Mouse (Mus musculus) adrenal gland, adult 2 months (tissue): ENCODE results near the gene Lgals3. TPM values are rescaled to one million over a fixed set of nuclear protein-coding genes. Genes with fewer than 3 reads are reported as not detected.
"Not testable (repeated sequence)": the region's sequence is repeated elsewhere in the genome, so short reads cannot be mapped to it uniquely, and the experiment has no call there.

Experiments used
- DNase-seq: peaks from one replicate; pipeline ENCODE4 v3.0.0; 2021
- long read RNA-seq: library from polyadenylated mRNA; stranded (forward); transcript quantifications from one replicate; pipeline ENCODE4 v2.0.0, GENCODE M21; 2021
- polyA plus RNA-seq: library from polyadenylated mRNA; depleted of rRNA; stranded (reverse); fragments of >200 nt; gene quantifications from 2 replicates; pipeline ENCODE4 v1.2.3, GENCODE M21; 2012; rRNA removed
- total RNA-seq, 2 experiments: library from RNA; stranded (reverse); gene quantifications; 2 replicates each; pipeline ENCODE4 v1.2.3; 2021

The Lgals3 gene
- total RNA-seq (10 to 100 TPM; 13.1 to 19.2 TPM), polyA plus RNA-seq (57.6 and 60.8 TPM in 2 replicates)
- long read RNA-seq, transcript Lgals3-204 (6 exons, 1,298 nt), result major isoform, 11 of 24 reads
- long read RNA-seq, transcript Lgals3-201 (6 exons, 1,419 nt), result minor isoform, 9 of 24 reads
- long read RNA-seq, partial matches to known transcripts, result 1 of 24 reads
- long read RNA-seq, other reads (novel, unspliced or antisense), result 3 of 24 reads

- peak; percentile 32 for DNase-seq
Measured at GRCm38 (mm10) chr14:47367461-47367860, at the start of gene Lgals3. Lgals3 (plus strand) TSS chr14:47367751.

GRCm38 (mm10) chr14:47319362-47319761, 48.2 kb upstream of the Lgals3 start:
- no peak for DNase-seq

GRCm38 (mm10) chr14:47321581-47321980, 46.0 kb upstream of the Lgals3 start:
- DNase-seq, result not testable (repeated sequence)

DNA sequence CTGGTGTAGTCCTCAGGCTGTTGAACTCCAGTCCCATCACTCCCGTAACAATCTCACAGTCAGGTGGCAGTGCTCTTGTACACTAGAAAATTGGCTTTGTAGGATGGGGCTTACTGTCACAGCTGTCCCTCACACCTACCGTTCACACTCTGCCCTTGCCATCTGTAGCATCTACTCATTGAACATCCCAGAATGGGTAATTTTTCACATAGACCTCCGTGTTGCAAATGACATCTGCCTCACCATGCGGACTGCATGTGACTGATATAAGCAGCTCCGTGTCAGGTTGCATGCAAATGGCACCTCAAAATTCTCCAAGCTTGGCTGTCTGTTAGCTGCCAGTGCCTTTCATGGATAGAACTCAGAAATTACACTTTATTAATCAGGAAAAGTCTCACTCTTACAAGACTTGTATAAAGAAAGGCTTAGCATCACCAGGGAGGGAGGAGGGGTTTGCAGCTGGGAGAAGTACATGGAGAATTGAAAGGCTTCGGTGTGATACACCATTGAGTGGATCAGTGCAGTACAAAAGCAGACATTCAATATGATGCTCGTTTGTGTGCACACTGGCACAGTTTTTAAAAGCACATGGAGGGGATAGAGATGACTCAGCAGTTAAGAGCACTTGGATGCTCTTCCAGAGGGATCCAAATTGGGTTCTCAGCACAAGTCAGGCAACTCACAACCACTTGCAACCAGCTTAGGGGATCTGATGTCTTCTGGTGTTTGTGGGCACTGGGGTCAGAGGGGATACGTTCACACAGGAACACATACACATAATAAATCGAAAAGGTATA, 41.4 kb upstream of the Lgals3 start:
- DNase-seq, result no peak

DNA sequence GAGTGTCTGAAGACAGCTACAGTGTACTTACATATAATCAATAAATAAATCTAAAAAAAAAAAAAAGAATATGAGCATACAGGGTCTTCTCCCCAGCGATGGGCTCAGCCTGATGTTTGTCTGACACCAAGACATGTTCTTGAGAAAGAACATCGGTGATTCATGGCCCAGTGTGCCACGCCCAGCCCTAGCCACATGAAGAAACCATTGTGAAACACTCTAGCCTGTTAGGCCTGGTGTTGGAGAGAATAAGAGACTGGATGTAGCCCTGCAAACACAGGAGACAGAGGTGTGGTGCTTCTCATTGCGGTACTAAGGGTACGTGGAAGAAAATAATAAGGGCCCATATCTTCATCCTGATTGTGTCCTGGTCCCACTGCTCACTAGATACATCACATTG, 40.2 kb upstream of the Lgals3 start:
- DNase-seq, result peak; percentile 34

DNA sequence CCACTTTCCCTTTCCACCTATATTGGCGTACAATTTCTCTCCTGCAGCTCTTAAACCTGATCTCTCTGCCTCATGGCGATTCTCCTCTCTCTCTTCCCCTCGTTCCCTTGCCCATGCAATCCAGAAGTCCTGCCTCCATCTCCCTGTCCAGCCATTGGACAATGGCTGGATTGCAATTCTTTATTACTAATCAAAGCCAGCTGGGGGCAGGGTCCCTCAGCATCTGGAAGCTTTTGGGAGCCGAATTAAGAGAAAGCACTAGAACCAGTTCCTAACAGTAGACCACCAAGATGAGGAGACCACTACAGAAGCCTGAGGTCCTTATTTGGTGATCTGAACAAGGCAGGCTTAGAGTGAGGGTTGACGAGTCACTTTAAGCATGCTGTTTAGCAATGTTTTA, 35.6 kb upstream of the Lgals3 start:
- no peak for DNase-seq

DNA sequence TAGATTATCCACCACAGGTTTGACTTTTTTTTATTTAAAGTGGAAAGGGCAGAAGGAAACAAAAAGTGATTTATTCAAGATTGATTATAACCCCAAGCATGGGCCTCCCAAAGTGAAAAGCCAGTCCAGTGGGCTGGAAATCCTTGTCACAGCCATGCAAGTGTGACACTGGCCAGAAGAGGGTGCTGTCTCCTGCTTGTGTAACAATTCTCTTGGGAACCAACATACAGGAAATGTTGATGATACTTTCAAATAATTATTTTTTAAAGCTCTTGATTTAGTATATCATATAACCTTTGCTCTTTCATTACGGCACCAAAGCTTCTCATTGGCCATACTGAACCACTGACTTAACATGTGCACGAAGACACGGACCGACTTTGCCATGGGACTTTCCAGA, 32.7 kb upstream of the Lgals3 start:
- peak; percentile 55 for DNase-seq

DNA sequence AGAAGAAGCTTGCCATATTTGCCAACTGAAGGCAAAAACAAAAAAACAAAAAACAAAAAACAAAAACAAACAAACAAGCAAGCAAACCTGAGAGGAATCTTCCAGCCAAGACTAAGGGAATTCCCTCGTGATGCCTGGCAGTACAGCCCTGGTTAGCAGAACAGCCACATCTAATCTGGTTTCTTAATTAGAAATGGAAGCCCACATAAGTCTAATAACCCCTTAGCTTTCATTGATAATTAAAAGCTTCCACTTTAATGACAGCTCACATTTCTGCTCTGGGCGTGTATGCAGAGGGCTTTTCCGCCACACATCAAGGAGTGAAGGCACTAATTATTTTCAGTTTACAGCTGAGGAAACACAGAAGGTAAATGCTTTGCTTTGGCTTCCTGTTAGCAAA, 32.3 kb upstream of the Lgals3 start:
- no peak for DNase-seq

DNA sequence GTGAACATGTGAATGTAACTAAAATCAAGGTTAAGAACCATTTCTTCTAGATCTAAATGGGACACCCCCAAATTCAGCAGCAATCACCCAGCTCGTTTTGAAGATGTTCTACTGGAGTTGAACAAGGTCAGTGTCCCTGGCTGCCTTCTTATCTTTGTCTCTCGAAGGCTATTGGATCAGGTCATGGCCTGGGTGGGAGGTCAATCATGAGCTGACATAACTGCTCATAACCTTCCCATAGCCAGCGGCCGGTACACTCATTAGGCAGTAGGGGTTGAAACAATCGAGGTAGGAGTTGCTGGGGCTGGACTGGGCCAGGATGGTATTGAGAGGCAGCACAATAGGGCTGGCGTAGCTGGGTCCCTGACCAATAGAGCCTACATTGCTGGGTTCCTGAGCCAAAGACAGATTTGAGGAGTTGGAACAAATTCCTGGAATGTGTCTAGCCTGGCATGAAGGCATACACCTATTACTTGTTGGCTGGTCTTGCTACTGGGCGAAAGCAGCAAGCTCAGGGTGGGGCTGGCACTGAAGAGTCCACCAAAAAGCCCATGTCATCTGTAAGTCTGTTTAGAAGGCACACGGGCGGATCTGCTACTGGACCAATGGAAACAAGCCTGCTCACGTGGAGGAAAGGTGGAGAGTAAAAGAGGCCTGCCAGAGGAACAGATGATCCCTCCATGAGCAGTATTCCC, 27.2 kb upstream of the Lgals3 start:
- DNase-seq, result peak; percentile 40

DNA sequence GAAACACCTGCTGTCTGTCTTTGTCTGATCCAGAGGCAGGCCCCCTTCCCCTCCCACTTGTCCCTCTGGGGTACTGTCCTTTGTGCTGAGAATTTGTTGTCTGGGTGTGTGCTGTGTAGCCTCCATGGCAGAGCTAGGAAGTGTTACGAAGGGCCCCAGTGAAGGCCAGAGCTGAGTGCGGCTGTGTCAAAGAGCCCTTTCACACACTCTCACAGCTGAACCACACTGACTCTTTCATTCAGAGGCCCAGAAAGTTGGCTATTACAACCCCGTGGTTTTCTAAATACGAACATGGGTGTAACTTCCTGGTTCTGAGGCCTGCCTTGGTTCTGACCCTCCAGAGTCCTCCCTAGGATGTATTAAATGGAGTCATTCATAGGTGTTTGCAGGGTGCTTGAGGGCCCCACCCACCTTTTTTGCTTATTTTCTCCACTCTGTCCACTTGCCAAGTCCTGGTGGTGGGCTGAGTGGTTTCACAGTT, 25.7 kb upstream of the Lgals3 start:
- no peak for DNase-seq

DNA sequence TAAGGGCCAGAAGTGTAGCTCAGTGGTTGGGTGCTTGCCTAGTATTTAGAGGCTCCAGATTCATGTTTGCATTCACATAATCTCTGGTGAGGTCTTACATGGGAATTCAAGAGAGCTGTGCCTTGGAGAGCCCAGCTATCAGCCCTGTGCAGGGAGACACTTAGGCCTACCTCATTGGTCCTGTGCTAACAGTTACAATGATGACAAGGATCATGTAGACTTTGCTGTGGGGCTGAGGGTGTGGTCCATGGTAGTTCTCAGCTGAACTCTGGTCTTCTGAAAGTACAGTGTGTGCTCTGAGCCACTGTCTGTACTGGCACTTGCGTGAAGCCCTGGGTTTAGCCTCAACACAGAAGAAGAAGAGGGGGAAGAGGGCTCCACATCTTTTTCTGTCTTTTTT, 20.8 kb upstream of the Lgals3 start:
- no peak for DNase-seq

DNA sequence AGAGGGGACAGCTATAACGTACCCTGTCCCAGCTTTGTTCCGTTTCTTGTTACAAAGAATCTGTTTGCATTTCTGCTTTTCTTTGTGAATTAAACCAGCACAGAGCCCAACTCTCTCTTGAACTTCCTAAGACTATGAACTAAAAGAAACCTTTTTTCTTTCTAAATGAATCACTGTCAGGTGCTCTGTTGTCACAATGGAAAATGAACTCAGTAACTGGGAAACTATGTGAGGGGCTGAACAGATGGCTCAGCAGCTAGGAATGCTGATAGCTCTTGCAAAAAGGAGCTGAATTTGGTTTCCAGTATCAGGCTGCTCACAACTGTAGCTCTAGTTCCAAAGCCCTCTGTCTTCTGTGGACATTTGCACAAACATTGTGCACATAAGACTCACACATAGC, 16.6 kb upstream of the Lgals3 start:
- DNase-seq, result no peak

- DNase-seq, result no peak
Measured at GRCm38 (mm10) chr14:47352272-47352671, 15.3 kb upstream of the Lgals3 start.

- DNase-seq, result no peak
Measured at GRCm38 (mm10) chr14:47353240-47353639, 14.3 kb upstream of the Lgals3 start.

- DNase-seq, result peak; percentile 78
Measured at GRCm38 (mm10) chr14:47354111-47354577, 13.4 kb upstream of the Lgals3 start.

GRCm38 (mm10) chr14:47354948-47355347, 12.6 kb upstream of the Lgals3 start:
- no peak for DNase-seq

- DNase-seq, result no peak
Measured at GRCm38 (mm10) chr14:47356622-47357021, 10.9 kb upstream of the Lgals3 start.

DNA sequence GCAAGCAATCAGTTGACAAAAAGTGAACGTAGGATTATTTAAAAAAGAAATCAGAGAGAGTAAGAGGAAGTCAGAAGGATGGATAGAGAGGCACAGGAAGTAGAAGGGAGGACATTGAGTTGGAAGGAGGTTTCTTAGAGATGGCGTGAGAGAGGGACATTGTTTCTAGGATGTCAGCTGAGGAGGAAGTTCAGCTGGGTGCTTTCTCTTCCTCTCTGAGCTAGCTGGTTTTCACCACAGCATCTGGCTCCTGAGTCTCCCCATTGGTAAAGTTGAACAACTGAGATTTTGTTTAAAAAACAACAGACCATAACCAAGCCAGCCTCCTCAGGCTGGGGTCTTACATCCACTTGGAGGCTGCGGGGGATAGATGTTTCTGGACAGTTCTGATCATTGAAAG, 7.9 kb upstream of the Lgals3 start:
- no peak for DNase-seq

- DNase-seq, result no peak
Measured at GRCm38 (mm10) chr14:47361418-47361817, 6.1 kb upstream of the Lgals3 start.

DNA sequence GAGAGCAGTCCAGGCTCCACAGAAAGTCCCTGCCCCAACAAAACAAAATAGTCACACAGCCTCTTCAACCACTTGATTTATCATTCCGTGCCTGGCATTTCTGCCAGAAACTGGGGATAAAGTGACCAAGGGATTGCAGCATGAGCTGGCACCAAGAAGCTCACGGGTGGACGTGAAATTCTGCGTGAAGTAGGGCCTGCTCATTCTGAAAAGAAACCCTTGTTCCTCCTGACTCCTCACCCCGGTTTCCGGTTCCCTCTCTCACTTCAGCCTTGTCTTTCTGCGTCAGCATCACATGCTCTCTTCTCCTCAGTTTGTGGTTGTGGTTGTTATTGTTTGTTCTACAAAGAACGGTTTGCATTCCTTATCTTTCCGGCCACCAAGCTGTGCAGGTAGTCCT, 5.7 kb upstream of the Lgals3 start:
- no peak for DNase-seq

DNA sequence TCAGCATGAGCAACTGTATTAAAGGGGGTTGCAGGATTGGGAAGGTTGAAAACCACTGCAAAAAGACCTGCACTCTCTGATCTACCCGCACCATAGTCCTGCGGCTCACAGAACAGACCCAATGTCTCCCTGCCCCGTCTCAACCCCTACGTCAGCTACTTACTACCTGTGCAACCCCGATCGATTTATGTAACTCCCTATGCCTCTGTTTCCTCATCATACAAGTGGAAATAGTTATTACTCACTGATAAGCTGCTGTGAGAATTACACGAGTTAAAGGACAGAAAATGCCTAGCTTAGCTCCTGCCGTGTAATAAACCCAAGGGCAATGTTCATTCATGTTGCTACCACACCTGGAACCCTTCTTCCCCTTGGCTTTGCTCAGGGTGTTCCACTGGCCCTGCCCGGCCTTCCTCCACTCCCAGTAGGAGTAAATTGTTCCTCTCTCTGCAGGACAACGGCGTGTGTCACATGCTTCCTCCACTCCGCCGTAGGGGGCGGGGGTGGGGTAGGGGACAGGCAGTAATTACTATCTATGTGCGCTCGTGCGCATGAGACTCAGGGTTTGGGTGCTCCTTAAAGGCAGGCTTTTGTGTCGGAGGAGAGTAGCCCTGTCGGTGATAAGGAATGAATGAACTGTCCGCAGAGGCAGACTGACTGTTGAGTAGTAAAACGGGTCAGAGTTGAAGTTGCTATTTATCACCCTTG, 2.7 kb upstream of the Lgals3 start:
- peak; percentile 24 for DNase-seq

GRCm38 (mm10) chr14:47366881-47367321, 650 bp upstream of the Lgals3 start:
- peak; percentile 28 for DNase-seq
